Mouse (Mus musculus) layer of hippocampus, postnatal 36 days (tissue): Measurements from ENCODE around the gene Ier3. TPM values are rescaled to one million over a fixed set of nuclear protein-coding genes. Genes with fewer than 3 reads are reported as not detected.

Experiments
- DNase-seq, 2 experiments: peaks; one replicate each; pipeline ENCODE4 v3.0.0; 2022
- total RNA-seq, 2 experiments: library from RNA; stranded (reverse); gene quantifications; 2 replicates each; pipeline ENCODE4 v1.2.3; 2021

Gene Ier3
- total RNA-seq, result 1 to 10 TPM; 4.2 to 6.5 TPM

DNA sequence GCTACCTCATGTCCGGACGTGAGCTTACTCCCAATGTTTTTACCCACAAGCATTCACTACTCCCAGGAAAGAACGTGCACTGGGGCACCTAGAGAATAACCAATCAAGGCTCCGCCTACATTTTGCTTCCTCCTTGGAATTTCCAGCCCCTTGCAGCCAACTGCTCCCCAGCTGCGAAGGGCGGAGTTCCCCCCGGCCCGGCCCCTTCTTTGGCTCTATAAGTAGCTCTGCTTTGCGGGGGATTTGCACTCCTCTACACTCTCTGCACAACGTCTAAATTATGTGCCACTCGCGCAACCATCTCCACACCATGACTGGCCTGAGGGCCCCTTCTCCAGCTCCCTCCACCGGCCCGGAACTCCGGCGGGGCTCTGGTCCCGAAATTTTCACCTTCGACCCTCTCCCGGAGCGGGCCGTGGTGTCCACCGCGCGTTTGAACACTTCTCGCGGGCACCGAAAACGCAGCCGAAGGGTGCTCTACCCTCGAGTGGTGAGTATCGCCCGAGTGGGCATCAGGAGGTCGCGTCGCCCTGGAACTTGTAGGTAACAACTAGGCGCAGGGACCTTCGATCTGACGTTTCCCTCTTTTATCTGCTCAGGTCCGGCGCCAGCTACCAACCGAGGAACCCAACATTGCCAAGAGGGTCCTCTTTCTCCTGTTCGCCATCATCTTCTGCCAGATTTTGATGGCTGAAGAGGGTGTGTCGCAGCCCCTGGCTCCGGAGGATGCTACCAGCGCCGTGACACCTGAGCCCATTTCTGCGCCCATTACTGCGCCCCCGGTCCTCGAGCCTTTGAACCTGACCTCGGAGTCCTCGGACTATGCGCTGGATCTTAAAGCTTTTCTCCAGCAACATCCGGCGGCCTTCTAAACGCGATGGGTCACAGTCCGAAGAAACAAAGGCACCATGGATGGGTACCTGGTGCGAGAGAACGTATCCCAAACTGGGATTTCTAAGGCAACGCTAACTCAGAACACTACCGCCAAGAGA, at the start of gene Ier3:
Ier3 (plus strand) TSS at position 246 of the 992 bp plus-strand sequence.
- DNase-seq, result peak in 1 of 2 experiments; percentile 52

DNA sequence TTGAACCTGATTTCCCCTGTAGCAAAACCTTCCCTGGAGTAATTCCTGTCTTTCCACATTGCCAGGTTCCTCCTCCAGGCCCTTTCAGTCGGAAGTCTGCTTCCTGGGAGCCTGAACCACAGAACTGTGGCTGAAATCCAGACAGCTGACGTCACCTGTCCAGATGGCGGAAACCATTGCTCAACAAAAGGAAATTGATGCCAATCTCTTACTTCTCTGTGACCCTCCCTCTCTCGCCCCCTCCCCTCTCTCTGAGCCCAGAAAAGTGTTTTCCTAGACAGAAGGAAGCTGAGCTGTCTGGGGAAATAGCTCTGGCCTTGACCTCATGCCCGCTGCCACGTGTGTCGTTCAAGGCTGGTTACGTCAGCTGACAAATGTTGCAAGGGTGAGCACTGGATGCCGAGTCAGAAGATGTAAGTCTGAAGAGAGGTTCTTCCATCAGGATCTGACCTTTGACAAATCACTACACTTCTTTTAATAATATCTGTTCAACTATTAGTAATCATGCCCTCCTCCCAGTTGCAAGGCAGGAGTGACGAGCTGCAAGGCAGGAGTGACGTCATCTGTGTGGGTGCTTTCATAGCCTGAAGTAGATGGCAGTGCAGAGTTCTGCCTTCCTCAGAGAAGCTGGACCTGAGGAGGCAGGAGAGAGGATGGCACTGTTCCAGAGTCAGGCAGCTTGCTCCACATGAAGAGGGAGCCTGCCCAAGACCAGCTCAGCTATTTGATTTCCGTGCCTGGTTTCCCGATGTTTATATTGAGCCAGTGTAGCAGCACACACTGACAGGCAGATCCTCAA, 44.5 kb upstream of the Ier3 start:
- peak; percentile 75 to 76 for DNase-seq

DNA sequence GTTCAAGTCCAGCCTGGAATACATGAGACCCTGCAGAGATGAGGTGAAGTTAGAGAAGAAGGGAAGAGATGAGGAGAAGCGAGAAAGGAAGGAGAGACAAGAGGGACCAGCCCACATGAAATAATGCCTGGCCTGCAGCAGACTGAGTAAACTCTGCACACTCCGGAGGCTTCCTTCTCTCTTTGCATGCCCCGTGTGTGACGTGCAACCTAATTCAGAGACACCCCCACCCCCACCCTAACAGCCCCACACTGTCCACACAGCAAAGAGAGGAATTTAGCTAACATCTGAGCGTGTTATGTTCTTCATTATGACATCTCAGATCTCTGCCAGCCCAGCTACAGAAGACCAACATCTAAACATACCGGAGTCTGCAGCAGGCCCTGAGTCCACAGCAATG, 42.5 kb upstream of the Ier3 start:
- DNase-seq, result no peak

DNA sequence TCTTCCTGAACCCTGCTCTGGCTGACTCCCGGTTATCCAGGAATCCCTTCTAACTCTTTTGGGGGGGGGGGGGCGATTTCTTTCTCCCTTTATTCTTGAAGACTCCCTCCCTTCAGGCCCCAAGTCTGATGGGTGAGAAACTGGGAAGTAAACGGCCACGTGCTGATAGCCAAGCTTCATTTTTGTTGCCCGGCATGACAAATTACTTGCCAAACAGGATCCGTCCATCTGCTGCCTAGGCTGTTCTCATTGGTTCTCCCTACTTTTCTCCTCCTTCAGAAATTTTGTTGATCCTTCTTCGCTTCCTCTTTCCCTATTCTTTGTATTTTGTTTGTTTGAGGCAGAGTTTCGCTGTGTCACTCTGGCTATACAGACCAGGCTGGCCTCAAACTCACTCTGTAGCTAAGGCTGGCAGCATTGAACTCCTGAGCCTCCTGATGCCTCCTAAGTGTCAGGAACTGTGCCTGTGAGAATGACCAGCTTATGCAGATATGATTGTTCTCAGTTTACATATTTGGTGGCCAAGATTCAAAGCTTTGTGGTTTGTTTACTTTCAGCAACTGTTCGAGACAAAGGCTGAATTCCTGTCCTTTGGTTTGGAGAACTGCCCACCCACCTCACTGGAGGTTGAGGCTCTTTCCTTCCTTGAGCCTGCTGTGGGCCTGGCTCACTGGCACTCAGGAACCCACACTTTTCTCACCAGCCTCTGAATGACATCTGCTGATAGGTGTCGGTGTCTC, 41.8 kb upstream of the Ier3 start:
- DNase-seq, result no peak

DNA sequence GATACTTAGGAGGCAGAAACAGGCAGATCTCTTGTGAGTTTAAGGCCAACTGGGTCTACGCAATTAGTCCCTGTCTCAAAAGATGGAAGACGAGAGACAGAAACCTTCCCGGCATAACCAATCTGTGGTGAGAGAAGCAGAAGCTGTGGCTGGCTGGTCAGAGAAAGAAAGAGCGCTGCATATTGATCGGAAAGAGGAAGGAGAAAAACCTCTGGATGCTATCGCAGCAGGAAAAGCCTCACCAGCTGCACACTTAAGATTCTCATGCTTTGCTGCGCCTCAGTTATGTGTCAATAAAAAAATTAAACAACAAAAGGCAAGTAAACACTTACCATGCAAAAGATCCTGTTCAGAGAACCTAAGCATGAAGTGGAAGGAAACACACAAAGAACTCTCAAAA, 41.1 kb upstream of the Ier3 start:
- DNase-seq, result no peak

DNA sequence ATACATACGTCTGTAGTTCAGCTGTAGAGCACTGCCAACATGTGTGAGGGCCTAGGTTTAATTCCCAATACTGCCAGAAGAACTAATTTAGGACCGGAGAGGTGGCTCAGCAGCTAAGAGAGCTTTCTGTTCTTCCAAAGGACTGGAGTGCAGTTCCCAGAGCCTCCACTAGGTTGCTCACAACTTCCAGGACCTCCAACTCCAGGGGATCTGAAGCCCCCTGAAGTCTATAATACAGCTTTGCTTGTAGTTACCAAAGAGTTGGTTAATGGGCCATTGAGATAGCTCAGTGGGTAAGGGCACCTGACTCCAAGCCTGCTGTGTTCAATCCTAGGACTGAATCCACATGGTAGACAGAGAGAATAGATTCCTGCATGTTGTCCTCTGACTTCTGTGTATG, 39.1 kb upstream of the Ier3 start:
- DNase-seq, result no peak

DNA sequence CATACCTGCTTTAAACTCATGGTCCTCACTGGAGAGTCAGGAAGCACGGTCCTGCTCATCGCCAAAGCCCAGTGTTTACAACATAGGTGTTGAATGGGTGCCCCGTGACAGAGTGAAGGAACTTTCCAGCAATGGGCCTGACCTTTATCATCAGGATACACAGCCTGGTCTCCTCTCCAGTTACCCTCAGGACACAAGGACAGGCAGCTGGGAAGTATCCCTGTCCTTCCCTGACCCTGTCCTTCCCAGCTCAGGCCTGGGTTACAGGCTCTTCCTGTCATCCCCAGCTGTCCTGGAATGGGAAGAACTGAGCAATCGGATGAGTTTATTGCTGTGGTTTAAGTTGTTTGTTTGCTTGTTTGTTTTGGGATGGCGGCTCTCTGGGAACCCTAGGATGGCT, 38.6 kb upstream of the Ier3 start:
- no peak for DNase-seq

DNA sequence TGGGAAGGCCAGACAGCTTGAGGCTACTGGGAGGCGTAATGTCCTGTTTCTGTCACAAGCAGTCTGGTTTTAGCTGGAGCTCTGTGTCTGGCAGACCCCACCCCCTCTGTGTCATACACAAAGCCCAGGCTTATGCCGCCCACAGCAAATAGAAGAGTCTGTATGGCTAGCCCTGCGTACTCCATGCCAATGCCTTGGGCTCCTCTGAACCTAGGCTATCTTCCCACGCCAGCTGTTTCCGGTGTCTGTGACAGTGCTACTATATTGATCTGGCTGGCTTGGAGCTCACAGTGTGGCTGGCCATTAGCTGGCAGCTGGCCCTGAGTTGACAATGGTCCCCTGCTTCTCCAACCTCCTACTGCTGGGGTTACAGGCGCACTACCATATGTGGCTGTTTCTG, 37.5 kb upstream of the Ier3 start:
- peak in 1 of 2 experiments; percentile 19 for DNase-seq

DNA sequence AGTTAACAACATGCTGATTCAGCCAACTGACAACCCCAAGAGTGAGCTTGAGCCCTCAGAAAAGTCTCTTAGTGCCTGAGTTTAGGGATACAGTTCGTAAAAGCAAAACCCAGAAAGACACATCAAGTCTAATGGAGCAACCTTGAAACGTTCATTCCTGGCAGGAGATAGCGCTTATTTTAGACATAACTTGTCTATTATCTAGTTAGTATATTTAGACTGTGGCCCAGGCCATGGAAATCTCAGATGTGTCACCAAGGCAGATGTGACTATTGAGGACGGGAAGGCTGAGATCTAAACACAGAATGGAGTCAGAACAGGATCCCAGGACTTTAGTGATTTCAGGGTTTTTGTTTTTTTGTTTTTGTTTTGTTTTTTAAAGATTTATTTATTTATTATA, 36.3 kb upstream of the Ier3 start:
- no peak for DNase-seq

DNA sequence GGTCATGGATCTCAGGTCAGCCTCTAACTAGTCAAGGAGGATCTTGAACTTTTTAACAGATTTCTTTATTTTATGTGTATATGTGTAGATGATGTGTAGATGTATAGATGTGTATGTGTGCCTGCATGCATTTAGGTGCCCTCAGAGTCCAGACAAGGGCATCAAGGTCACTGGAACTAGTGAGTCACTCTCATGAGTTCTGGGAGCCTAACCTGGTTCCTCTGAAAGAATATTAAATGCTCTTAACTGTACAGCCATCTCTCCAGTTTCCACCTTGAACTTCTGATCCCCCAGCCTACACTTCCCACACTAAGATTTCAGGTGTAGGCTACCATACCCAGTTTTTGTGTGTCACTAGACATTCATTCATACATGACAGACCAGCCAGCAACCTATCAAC, 34.0 kb upstream of the Ier3 start:
- no peak for DNase-seq

DNA sequence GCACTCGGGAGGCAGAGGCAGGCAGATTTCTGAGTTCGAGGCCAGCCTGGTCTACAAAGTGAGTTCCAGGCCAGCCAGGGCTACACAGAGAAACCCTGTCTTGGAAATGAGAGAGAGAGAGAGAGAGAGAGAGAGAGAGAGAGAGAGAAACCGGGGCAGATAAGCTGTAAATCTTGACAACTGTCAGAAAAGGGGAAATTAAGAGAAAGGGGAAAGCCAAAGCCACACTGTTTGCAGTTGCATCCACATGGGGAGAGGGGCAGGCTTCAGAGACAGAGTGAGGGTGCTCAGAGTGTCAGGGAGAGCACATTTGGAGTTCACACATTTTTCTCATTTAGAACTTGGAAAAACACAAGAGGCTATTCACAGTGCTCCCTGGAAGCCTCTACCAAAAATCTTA, 33.5 kb upstream of the Ier3 start:
- no peak for DNase-seq

DNA sequence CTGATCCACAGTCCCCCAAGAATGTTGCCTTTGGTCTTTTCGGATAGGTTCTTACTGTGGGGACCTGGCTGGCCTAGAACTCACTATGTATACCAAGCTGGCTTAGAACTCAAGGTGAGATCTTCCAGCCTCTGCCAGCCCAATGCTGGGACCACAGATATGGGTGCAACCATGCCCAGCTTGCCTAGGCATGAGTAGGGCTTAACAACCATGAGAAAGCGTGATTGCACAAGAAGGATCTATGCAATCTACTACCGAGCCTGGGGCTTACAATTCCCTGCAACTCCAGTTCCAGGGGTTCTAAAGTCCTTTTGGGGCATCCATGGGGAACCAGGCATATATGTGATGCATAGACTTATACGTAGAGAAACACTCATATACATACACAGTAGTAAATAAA, 30.6 kb upstream of the Ier3 start:
- DNase-seq, result no peak

DNA sequence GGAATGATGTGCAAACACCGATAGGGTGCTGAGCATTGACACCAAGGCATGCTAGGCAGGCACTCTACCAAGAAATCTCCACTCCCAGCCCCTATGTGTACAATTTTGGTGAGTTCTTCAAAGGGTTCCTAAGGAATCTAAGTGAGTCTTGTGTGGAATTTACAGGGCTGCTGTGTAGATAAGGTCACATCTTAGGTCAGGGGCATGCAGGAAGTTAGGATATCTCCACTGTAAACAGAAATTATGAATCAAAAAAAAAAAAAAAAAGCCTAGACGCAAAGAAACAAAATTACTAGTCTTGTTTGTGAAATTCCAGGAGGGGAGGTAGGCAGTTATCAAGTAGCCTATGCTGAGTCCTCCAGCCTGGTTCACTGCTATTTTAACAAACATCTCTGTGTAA, 28.6 kb upstream of the Ier3 start:
- DNase-seq, result no peak

DNA sequence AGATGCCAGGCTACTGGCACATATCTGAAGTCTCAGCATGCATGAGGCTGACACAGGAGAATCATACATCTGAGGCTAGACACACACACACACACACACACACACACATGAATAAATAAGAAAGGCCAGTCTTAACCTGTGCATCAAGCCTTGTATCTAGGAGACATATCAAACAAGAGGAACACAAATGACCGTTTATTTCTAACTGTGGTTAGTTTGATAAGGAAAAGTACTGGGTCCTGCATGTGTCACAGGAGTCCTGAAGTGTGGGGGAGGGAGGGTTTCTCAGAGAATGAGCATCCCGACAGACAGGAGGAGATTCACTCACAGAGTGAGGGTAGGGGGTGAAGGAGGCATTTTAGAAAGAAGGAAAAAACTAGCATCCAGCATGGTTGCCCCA, 26.4 kb upstream of the Ier3 start:
- DNase-seq, result no peak

DNA sequence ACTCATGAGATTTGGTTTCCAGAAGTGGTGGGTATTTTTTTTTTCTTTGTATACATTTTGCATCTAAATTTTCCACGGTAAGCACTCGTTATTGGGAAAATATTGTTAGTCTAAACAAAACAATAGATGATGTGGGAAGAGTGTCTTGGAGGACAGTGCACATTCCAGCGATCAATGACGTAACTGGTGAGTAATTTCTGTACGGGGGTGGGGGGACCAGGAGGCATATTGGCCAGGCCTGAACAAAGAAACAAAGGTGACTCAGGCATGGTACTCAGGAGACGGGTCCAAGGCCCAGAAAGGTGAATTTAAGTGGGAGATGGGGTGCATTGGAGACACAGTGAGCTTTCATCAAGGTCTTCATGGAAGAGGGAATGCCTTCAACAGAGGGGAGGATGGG, 25.8 kb upstream of the Ier3 start:
- DNase-seq, result no peak

DNA sequence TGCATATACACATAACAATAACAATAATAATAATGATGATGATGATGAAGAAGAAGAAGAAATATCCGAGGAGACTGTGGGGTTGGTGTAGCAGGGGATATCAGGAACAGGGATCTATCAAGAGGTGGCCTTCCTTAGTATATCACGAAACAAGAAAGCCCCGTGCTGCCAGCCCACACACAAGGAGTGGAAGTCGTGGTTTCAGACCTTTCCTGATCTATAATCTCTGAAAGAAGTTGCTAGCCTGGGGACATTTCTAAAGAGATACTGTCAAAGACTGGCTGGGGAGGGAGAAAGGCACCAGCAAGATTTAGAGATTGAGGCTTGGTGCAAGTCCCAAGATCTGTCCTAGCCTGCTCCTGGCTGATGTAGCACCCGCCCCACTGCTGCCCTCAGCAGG, 24.6 kb upstream of the Ier3 start:
- no peak for DNase-seq

DNA sequence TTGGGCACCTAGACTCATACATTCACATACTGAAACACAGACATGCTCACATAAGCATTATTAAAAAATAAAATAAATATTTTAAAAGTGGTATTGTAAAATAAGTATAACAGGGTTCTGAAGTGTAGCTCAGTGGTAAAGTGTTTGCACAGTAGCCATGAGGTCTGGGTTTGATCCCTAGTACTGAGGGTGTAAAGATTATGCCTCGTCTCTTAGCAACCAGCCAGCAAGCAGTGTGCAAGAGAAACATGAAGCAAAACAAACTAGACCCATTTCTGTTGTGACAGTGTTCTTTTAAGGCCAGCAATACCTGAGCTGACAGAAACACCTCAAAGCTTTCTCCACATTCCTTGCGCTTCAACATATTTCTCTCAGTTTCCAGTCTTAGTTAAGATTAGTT, 20.6 kb upstream of the Ier3 start:
- no peak for DNase-seq

DNA sequence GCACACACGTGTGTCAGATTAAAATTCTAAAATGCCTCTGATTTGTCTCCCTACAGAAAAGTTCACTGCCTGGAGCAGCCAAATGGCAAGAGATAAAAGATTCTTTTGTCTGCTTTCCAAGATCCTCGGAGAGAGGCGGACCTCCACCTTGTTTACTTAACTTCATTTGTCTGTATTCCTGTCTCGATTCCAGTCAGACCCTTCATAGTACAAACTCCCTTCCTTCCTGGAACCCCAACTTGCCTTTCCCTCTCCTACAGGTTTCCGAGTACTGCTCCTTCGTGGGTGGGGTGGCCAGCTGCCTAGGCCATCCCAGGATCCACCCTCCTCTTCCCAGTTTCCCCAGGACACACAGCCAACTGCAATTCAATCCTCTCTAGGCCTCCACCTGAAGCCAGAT, 18.5 kb upstream of the Ier3 start:
- DNase-seq, result no peak

DNA sequence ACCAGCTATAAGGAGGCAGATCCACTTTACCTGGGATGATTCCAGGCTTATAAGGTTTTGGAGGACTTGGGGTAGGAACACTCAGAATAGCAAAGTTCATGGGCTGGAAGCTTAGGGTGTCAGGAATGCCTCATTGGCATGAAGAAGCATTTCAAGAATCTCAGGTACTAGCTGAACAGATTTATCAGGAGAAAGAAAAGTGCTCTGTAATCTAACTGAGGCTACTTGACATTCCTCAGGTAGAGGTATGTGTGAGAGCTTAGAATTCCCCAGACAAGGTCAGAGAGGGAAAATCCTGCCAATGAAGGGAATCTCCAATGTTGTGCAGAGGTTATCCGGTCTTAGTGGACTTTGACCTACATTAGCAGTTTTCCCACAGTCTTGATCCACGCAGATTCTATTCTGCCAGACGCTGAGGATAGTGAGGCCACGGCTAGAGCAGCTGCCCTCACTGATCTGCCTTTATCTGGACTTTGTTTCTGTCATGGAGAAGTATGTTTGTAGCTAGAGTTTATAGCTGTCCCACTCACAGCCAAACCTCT, 17.6 kb upstream of the Ier3 start:
- no peak for DNase-seq

DNA sequence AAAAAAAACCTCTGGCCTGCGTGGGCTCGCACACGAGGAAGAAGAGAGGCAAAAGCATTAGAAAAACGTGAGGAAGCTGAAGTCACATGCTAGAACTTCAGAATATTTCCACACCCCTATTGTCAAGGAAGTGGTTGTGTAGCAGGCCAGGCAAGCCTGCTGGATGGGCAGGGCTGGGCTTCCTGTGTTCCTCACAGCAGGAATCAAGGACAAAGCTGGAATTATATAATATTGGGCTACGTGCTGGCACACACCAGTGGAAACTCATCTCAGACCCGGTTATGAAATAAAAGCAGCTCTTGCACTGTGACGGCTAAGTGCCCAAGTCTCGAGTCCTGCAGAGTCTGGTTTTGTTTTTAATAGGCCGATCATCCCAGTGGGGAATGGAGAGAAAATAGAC, 13.4 kb upstream of the Ier3 start:
- no peak for DNase-seq

DNA sequence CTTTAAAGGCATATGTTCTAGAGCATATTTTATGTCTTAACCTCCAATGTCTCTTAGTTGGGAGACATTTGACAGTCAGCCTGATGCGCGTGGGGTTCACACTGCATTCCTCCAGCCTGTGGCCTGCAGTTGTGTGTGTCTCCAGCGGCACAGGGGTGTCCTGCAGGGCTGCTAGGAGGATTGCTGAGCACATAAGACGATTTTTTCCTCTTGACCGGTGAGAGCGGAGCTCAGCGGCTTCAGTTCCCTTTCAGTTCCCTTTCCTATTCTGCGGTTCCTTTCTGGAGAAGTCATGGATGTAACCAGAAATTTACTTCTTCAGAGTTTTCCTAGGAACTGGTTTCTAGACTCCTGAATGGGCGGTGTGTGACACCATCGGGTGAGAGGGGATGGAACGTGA, 12.1 kb upstream of the Ier3 start:
- DNase-seq, result no peak

DNA sequence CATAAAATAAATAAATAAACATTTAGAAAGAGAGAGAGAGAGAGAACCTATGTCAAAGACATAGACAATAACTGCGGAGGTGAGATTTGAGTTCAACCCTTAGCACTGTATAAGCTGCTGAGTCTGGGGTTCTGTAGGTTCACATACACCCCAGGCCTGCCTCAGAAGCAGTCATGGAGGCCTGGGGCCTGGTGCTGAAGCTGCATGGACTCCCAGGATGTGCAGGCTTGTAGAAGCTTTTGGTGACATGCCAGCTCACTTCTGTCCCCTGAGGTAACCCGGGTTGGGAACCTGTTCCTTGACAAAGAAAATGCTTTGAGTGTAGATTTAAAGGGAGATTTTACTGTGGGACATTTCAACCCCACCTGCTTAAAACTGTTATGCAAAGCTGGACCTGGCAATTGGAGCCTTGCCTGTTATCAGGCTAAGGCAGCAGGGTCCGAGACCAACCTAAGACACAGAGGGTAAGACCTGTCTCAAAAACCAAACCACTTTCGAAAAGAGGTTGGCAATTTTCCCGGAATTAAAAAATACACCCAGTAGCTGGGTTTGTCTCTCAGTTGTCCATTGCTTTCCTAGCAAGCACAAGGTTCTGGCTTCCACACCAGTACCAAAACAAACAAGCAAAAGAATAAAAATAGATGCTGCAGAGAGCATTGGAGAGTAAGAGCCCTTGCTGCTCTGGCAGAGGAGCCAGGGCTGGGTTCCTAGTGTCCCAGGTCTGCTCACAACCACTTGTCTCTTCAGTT, 10.4 kb upstream of the Ier3 start:
- no peak for DNase-seq
